Mouse (Mus musculus) kidney, postnatal 4 days (tissue): ENCODE results near the gene Cntnap1.

Experiments
- DNase-seq, 2 experiments: peaks; one replicate each; pipeline ENCODE4 v3.0.0; 2021; ENCODE audit warnings: mixed read lengths in 2 of 2

Cntnap1 gene

DNA sequence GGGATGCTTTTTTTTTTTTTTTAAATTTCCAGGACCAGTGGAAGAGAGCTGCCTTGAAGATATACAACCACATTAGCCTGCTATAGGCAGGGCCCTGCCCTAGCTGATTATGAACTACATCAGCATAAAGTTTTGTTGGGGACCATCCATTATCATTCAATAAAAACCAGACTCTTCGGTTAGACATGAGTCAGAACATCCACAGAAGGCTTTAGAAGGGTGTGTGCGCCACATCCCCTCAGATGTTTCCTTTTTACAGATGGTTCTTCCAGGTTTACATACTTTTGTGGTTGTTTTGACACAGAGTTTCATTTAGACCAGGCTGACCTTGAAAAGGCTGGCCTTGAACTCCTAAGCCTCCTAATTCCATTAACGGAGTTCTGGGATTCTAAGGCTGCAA lies 54.0 kb downstream of the Cntnap1 start:
- DNase-seq = no peak

DNA sequence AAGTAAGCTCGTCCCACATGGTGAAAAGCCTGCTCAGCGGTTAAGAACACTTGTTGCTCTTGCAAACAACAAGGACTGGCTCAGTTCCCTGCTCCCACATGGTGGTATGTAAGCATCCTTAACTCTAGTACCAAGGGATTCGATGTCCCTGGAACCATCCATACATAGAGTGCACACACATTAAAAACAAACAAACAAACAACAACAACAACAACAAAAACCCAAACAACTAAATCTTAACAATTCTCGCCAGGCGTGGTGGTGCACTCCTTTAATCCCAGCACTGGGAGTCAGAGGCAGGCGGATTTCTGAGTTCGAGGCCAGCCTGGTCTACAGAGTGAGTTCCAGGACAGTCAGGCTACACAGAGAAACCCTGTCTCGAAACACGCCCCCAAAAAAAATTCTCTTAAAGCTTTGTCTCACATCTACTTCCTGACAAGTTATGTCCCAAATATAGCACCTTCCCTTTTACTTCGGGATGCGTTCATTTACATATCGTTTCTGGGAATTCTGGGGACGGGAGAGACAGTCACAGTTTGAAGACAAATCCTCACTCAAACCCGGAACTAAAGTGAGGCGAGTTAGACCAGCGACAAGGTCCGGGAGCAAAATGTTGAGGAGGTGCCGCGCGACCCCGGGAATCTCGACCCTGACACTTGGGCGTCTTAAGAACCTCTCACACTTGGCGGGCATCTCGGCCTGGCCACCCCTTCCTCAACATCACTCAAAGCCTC lies 55.2 kb downstream of the Cntnap1 start:
- peak in 1 of 2 experiments; percentile 10 for DNase-seq

GRCm38 (mm10) chr11:101226065-101226701 lies 55.9 kb downstream of the Cntnap1 start, which contains the start of gene Ezh1:
Ezh1 (minus strand) TSS chr11:101226463.
- peak; percentile 92 to 95 for DNase-seq

DNA sequence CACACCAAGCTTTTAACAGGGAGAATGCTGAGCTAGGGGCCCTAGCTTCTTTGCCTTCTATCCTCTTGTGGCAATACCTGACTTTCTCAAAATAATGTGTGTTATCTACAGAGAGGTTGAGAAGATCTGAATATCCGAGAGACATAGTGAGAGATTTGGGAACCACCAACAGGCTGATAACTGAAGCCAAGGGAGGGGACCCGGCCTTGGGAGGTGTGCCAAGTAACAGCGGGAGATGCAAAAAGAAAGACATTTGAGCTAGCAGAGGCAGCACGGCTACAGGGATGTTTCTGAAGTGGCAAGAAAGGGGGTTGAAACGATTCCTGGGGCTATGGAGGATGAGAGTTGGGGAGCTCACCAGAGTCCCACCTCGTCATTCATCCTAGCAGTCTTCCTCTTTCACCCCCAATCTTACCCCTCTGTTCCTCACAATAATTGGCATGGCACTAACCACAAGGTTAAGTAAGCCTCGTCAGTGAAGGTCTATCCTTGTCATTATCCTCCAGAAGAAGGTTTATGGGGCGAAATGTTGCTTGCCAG lies 59.1 kb downstream of the Cntnap1 start:
- peak; percentile 50 to 55 for DNase-seq

DNA sequence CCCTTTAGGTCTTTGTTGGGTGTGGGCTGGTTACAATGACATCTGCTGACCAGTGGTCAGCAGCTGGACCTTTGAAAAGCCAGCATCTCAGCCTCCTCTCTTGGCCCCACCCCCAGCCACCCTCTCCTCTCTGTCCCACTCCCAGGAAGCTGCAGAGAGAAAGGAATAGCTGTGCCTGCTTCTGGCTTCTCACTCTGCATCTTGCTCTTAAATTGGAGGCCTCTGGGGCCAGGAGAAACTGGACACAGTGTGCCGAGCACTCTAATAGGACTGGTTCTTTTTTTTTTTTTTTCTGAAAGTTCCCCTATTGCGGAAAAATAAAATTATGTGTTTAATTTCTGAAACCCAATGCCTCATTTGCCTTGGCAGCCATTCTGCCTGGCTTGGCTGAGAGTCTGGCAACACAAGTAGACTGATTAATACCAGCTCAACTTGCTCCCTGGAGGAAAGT lies 59.8 kb downstream of the Cntnap1 start:
- DNase-seq = peak; percentile 54 to 65

- no peak for DNase-seq
These were observed 60.2 kb downstream of the Cntnap1 start for GRCm38 (mm10) chr11:101230526-101230925.

GRCm38 (mm10) chr11:101230991-101231871 lies 60.9 kb downstream of the Cntnap1 start:
- DNase-seq = peak; percentile 73 to 81

DNA sequence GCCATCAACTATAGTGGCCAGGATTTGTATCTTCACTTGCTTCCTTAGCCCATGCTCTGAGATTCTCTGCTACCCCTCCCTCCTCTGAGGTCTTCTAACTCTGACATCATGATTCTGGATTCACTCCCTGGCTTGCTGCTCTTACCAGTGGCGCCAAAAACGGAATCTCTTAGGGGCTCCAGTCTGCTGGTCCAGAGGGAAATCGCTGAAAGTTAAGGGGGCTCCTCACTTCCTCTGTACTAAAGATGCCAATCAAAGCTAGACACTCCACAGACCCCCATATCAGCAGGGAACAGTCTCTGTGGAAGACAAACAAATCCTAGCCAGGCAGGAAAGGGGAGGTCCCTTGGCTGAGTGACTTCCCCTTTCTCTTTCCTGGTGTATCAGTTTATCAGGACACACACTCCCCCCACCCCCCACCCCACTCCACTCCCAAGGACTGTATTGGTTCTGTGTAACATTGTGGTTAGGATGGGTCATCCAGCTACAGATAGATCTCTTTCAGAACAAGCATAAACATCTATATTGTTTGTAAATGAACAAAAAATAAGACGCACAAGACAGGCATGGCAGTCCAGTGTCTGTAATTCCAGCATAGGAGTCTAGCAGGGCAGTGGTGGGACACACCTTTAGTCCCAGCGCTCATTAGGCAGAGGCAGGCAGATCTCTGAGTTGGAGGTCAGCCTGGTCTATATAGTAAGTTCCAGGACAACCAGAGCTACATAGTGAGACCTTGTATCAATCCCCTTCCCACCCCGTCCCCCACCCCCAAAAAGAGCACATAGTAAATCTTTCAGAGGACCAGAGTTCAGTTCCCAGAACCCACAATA lies 61.9 kb downstream of the Cntnap1 start:
- peak; percentile 55 to 67 for DNase-seq

DNA sequence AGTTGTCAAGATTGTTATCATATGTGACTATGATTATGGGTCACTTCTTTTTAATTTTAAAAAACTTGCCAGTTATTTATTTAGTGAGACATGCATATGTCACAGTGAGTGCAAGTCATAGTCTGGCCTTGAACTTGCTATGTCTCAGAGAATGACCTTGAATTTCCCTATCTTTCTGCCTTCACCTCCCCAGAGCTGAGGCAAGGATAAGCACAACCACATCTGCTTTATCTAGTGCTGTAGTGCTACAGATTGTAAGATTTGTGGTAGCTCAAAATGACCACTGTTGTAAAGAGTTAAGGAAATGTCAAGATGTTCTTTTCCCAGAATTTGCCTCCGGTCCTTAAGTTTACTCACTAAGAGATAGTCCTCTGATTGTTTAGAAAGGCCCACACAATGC lies 62.9 kb downstream of the Cntnap1 start:
- DNase-seq = no peak

DNA sequence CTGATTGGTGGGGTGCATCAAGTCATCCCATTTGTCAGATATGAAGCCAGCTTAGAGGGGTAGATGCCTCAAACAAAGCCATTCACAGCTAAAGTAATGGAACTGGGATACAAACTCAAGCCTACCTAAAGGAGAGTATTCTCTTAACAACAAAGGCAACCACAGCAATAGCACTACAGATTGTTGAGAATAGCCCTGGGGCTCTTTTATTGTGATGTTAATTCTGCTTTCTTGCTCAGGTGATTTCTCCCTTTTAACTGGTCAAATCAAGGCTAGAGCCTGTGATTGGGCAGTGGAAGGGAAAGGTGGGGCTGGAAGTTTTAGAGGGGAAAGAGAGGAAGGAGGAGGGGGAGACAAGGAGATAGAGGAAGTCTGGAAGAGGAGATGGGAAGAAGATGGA lies 63.8 kb downstream of the Cntnap1 start:
- DNase-seq = no peak

DNA sequence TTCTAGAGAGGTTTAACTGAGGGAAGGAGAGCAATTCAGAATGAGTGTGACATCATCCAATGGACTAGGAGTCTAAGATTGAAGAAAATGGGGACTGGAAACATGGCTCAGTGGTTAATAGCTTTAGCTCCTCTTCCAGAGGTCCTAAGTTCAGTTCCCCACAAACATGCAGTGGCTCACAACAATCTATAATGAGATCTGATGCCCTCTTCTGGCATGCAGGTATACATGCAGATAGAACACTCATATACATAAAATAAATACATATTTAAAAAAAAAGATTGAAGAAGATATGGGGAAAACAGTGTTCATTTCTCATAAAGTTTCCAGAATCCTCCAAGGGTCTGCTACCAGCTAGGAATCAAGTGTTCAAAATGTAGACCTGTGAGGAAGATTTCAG lies 65.1 kb downstream of the Cntnap1 start:
- DNase-seq = no peak

DNA sequence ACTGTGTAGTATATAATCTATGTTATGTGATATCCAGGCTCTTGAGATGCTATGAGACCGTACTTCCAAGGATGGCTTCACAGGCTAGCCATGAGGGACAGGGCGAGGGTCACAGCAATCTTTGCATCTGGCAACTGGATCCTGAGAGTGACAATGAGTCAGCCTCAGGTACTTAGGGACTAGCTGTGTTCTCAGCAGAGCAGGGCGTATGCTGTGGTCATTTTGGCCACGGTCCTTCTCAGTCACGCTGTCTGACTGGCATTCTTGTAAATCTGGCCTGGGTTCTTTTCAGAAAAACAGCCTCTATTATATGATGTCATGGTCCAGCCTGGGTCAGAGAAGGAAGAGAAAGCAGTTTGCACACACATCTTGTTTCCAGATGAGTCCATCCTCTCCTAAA lies 66.5 kb downstream of the Cntnap1 start:
- DNase-seq = no peak

GRCm38 (mm10) chr11:101238071-101238647 lies 67.8 kb downstream of the Cntnap1 start:
- DNase-seq = peak; percentile 64 to 69
